Mouse (Mus musculus) heart, postnatal 0 days (tissue): Measurements from ENCODE around the gene Tmem238.
"Not testable (repeated sequence)": the region's sequence is repeated elsewhere in the genome, so short reads cannot be mapped to it uniquely, and the experiment has no call there.

Source experiments
- CTCF ChIP-seq: IDR thresholded peaks from 2 replicates; pipeline ENCODE4 v1.5.1; 2016; ENCODE audit warnings: antibody characterized with exemption, control low read depth, low read depth
- EP300 ChIP-seq: IDR thresholded peaks from 2 replicates; pipeline ENCODE4 v1.6.1; 2016; ENCODE audit warnings: antibody characterized with exemption, low read depth

DNA sequence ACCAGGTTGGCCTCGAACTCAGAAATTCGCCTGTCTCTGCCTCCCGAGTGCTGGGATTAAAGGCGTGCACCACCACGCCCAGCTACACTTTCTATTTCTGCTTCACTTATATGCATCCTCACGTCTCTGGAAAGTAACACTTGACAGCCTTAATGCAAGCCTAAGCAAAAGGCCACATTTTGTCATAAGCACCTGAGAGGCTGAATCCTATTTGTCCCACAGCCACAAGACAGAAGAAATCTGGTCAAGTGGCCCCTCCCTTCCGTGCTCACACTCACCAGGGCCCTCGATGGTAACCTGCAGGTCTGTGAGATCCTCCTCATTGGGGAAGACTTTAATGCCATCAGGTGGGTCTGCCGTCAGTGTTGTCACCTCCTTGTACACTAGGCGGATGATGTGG lies 21.7 kb upstream of the Tmem238 start:
- not testable (repeated sequence) for TF ChIP-seq CTCF, EP300
